Mouse (Mus musculus) brain, adult 2 months (tissue): ENCODE measurements around the gene Gm17428.
"Not testable (repeated sequence)": the region's sequence is repeated elsewhere in the genome, so short reads cannot be mapped to it uniquely, and the experiment has no call there.

ENCODE experiments used
- DNase-seq: peaks from one replicate; pipeline ENCODE4 v3.0.0; 2011; ENCODE audit warnings: low read depth, low spot score

The Gm17428 gene

DNA sequence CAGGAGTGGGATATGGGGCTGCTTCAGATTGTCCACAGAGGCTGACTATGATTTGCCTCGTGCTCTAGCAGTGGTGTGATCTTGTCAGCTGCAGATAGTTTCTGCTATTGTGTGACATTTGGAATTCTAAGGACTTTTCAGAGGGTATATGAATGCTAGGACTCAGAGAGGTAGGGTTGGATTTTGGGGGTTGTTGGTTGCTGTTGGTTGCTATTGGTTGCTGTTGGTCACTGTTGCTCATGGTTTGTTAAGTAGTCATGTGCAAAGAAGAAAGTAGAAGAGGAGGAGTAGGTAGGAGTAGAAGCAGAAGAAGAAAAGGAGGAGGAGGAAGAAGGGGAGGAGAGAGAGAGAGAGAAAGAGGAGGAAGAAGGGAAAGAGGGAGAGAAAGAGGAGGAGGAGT, at the start of gene Gm17428:
Gm17428 (plus strand) TSS at position 301 of the 400 bp plus-strand sequence.
- DNase-seq = no peak

- DNase-seq = no peak
Observed at GRCm38 (mm10) chr14:54927296-54927695, 49.4 kb upstream of the Gm17428 start.

DNA sequence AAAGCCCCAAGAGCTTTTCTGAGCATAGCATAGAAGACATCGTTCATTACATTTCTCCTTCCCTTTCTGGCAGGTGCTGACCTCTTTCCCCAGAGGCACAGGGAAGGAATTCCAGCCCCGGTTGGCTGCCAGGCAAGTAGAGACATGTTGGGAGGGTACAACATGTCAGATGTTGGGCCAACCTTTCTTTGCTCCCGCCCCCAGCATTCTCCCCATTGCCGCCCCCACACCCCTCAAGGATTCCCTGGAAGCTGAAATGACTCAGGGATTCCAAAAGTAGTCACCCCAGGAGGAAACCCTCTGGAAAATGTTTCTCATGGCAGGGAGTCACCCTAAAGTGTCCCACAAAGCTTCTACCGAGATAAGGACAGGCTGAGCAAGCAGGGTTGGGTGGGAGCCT, 46.9 kb upstream of the Gm17428 start:
- peak; percentile 68 for DNase-seq

DNA sequence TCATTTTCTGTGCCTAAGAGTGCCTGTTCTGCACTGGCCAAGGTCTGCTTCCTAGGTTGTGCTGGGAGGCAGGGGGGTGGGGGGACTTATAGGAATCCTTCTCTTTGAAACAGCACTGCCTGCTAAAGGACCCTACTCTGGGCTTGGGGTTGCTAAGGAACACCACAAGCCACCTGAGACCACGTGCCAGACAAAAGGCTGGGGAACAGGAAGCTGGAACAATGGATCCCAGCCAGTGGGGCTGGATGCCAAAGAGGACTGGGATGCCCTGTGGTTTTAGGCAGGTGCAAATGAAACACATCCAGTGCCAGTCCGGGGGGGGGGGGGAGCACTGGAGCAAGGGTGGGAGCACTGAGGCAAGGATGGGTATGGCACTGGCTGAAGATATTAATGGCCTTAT, 46.3 kb upstream of the Gm17428 start:
- DNase-seq = no peak

DNA sequence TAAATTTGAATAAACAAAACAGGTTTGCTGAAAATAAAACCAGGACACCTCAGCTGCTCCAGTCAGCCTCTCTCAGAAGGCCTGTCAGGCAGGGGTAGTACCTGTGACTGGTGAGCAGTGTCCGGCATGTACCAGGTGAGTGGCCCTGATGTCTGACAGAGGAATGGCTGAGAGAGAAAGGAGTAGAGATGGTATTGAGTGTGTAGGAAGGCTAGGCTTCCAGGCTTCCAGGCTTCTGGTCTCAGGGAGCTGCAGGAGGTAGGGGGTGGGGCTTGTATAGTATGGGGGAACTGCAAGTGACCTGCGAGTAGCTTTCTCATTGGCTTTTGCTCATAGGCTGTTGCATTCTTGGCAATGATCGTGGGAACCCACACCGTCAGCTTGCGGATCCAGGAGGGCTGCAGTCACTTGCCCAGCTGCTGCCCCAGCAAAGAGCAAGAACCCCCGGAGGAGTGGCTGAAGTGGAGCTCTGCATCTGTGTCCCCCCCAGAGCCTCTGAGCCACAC, 44.0 kb upstream of the Gm17428 start, which contains the start of gene Il25:
Il25 (plus strand) TSS at position 51 of the 506 bp plus-strand sequence.
- DNase-seq = no peak

- peak; percentile 95 for DNase-seq
Observed at GRCm38 (mm10) chr14:54935904-54936830, 40.6 kb upstream of the Gm17428 start, which contains the start of gene Cmtm5. TSS of gene Cmtm5 (plus strand) at chr14:54936261.

GRCm38 (mm10) chr14:54936831-54937160, 39.9 kb upstream of the Gm17428 start:
- DNase-seq = no peak

GRCm38 (mm10) chr14:54937361-54938182, 39.2 kb upstream of the Gm17428 start:
- no peak for DNase-seq

DNA sequence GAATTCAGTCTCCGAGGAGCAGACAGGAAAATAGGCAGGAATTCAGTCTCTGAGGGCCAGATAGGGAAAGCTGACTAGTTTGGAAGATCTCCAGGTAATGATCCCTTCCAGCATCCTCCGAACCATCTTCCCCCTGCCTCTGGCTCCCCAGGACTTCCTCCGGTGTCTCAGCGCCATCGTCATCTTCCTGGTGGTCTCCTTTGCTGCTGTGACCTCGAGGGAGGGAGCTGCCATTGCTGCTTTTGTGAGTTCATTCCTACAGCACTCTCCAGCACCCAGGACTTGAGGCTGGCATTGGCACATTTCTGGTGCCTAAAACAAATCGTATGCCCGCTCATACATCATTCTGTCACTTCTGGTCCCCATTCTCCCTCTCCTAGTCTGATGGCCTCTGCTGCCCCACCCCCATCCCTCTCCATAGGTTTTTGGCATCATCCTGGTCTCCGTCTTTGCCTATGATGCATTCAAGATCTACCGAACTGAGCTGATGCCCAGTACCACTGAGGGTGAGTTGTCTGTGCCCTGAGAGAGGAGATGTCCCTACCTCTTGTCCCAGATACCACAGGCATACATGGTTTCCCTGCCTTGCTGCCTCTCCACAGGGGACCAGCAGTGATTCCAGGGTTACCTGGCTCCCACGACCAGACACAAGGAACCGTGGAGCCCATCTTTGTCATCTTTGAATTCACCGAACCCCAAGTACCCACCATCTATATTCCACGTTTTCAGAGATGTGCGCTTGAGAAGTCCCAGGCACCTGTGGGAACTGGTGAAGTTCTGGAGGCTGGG, 38.1 kb upstream of the Gm17428 start:
- no peak for DNase-seq

DNA sequence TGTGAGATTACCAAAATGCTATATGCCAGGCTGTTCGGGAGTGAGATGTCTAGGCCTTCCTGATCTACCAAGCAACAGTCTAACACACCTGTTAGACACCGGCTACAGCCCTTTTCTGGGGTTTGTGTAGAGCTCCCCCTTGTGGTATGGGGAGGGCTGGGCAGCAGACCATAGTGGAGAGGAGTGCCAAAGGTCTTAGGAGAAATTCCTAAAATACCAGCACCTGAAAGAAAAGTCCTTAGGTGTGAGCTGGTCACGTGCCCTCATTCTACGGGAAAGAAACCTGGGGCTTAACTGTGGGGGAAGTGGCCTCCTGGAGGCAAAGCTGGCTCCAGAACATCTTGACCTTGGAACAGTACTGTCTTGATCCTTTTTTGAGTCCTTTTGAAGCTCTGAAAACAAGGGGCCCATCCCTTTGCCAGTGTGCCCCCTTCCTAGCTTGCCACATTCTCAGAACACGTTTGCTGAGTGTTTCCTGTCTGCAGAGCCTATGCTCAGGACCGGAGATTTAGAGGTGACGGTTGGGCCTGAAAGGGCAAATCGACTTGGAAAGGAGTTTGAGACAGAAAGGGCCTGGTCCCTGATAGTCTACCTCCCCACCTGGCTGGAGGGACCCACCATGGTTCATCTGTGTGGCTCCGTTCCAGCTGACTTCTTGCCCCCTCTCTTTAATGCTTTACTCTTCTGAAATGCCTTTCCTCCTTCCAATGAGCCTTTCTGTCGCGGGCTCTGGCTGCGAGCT, 37.1 kb upstream of the Gm17428 start:
- DNase-seq = peak; percentile 68

- no peak for DNase-seq
Observed at GRCm38 (mm10) chr14:54940176-54940530, 36.6 kb upstream of the Gm17428 start.

DNA sequence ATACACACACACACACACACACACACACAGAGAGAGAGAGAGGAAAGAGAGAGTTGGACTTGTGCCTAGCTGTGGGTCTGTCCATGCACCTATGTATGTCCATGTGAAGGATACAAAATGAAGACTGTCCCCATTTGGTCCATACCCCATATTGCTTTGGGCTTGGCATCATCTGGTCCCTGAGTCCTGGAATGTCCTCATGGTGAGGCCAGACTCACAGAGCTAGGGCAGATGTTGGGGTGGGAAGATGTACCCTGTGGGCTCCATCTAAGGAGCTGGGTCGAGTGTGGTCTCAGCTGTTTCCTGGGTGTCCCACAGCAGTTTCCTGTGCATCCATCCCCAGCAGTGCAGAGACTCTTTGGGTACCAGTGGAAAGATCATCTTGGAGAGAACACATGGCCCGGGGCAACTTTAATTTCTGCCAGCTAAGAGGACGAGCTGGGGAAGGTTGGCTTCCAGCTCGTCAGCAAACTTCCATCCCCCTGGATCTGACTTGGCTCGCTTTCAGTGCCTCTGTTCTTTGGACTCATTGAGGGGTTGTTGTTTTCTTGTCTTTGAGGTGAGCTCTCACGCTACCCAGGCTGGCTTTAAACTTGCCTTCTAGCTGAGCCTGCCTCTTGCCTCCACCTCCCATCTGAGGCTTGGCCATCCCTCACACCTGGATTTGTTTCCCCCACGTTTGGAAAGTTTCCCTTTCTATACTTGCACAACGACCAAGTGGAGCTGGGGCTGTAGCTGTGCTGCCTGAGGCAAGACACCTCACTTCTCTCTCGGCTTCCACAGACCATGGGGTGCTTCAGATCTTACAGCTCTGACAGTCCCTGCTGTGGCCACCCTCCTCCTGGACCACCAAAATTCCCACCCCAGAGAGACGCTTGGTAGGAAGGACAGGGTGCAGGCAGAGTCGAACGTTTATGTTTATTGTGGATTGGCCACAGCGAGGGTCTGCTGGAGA, 35.4 kb upstream of the Gm17428 start:
- no peak for DNase-seq

DNA sequence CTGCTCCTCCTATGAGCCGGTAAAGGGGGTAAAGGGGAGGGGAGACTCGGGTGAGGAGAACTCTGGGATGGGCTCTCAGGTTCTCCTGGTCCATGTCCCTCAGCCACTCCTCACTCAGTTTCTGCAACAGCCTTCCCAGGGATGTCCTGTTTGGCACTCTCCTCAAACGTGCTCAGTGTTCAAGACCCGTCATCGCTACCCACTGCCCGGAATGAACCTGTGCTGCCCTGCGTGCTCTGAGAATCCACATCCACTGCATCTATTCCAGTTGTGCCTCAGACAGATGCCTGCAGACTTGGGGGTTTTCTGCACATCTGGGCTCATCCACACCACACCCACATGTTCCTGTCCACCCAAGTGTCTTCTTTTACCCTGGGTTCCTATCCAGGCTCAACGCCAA, 34.3 kb upstream of the Gm17428 start:
- no peak for DNase-seq

GRCm38 (mm10) chr14:54943971-54944370, 32.8 kb upstream of the Gm17428 start:
- DNase-seq = no peak

GRCm38 (mm10) chr14:54944939-54945338, 31.8 kb upstream of the Gm17428 start:
- DNase-seq = no peak

DNA sequence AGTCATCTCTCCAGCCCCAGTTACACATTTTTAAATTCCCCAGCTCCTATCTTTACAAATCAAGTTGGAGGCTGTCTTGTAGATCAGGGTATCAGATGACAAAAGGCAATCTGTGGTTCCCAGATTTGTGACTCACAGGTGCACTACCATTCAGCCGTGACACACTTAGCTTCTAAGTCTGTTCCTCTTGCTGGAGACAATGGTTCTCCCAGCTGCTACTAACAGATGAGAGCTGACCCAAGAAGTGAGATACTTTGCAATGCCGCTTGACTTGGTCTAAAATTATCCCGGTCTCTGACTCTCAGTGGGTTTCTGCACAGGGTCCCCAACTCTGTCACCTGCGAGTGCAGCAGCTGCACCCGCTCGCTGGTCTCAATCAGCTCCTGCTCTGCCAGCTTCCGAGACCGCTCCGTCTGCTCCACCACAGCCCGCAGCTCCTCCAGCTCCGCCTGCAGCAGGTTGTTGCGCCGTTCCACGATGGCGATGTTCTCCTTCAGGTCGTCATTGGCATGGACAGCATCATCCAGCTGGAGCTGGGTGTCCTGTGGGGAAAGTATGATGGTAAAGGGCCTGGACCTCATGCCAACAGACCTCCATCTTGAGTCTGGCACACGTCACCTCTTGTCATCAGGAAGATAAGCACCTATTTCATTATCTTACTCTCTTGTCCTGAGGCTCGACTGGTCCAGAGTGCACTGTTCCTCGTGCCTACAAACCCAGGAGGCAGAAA, 30.6 kb upstream of the Gm17428 start:
- DNase-seq = peak; percentile 57

- DNase-seq = not testable (repeated sequence)
Observed at GRCm38 (mm10) chr14:54947008-54947407, 29.7 kb upstream of the Gm17428 start.

DNA sequence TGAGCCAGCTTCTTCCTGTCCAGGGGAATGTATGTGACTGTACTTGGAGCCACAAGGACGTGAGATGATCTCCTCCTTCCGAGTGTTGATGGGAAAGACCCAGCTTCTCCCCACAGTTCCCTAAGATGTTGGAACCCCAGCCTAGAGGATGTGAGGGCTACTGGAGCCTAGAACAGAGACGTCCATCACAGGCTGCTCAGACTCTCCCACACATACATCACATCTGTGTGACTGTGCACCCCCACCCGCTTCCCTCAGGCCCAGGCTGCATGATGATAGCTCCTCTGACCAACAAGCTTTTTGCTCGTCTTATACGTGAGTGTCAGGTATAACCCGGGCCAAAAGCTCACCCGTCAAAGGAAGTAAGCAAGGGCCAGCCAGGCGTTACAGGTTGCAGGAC, 28.0 kb upstream of the Gm17428 start:
- DNase-seq = no peak

DNA sequence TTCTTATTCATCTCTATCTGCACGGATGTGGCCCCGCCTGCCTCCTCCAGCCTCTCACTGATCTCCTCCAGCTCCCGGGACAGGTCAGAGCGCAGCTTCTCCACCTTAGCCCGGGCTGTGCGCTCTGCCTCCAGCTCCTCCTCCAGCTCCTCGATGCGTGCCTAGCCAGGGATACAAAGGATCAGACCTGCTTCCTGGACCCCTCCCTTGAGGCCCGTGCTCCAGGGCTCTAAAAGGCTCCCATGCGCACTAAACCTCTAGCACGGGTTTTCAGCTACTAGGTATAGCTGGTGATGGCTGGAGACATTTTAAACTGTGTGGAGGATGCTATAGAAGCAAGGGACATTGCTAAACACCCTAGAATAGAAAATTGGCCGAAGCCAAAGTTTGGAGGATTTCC, 26.2 kb upstream of the Gm17428 start:
- DNase-seq = no peak
